Mouse (Mus musculus) hindbrain, postnatal 0 days (tissue): ENCODE measurements around the gene Ifrd2. TPM values are rescaled to one million over a fixed set of nuclear protein-coding genes. Genes with fewer than 3 reads are reported as not detected.

Experiments
- ATAC-seq: fragments of 200-750 bp; cut with Nextera tagmentation; 2 replicates; pipeline ENCODE4 v1.8.0; 2017; ENCODE audit warnings: mild to moderate bottlenecking, moderate TSS enrichment, moderate library complexity
- DNase-seq: peaks from one replicate; pipeline ENCODE4 v3.0.0-alpha.2; 2015; ENCODE audit warnings: low spot score
- H3K27ac ChIP-seq: fragments of 300-500 bp; sonication (generic); 2 replicates; pipeline ENCODE4 v1.5.1; 2014; ENCODE audit warnings: mild to moderate bottlenecking
- H3K27me3 ChIP-seq: fragments of 300-500 bp; sonication (generic); 2 replicates; pipeline ENCODE4 v1.6.1; 2014; ENCODE audit warnings: low read length, mixed read lengths; ENCODE audit not compliant: insufficient read depth
- H3K36me3 ChIP-seq: fragments of 300-500 bp; sonication (generic); 2 replicates; pipeline ENCODE4 v1.6.1; 2014; ENCODE audit warnings: low read length, mixed read lengths; ENCODE audit not compliant: insufficient read depth
- H3K4me1 ChIP-seq: fragments of 300-500 bp; sonication (generic); 2 replicates; pipeline ENCODE4 v1.6.1; 2014; ENCODE audit warnings: antibody characterized with exemption, low read length, mixed read lengths; ENCODE audit not compliant: insufficient read depth
- H3K4me2 ChIP-seq: fragments of 300-500 bp; sonication (generic); 2 replicates; pipeline ENCODE4 v1.6.1; 2014; ENCODE audit warnings: low read depth, mild to moderate bottlenecking, low read length, moderate library complexity, mixed read lengths
- H3K4me3 ChIP-seq: fragments of 300-500 bp; sonication (generic); 2 replicates; pipeline ENCODE4 v1.5.1; 2014; ENCODE audit warnings: low read length
- H3K9ac ChIP-seq: fragments of 300-500 bp; sonication (generic); replicated peaks from 2 replicates; pipeline ENCODE4 v1.6.1; 2014; ENCODE audit warnings: mild to moderate bottlenecking, low read length, moderate library complexity, mixed read lengths
- H3K9me3 ChIP-seq: fragments of 300-500 bp; sonication (generic); 2 replicates; pipeline ENCODE4 v1.6.1; 2016; ENCODE audit warnings: low read length, mixed read lengths
- CTCF ChIP-seq: IDR thresholded peaks from 2 replicates; pipeline ENCODE4 v1.5.1; 2016; ENCODE audit warnings: antibody characterized with exemption, control low read depth, low read depth
- WGBS: fragments of 180-500 bp; shearing (Covaris S2); extraction: QIAGEN DNeasy Blood & Tissue Kit; methylation state at CpG from one replicate; pipeline ENCODE4 v1.1.7; 2014; 5-methylcytosine and 5-hydroxymethylcytosine counted together
- polyA plus RNA-seq: library from polyadenylated mRNA; unstranded; fragments of >200 nt; fragmentation: Nextera tagmentation; extraction: Ambion mirVana; gene quantifications from 2 replicates; pipeline ENCODE4 v1.2.1, GENCODE M21; 2015
- total RNA-seq: library from RNA; depleted of rRNA; stranded (reverse); fragments of >200 nt; gene quantifications from 2 replicates; pipeline ENCODE4 v1.2.3, GENCODE M21; 2014

The Ifrd2 gene
- total and polyA plus RNA-seq, 2 experiments from 2014 or later = 7.6 to 9.3 TPM

- H3K4me3 ChIP-seq = no peak overlapping the region
- no peak for ATAC-seq
- H3K9me3 ChIP-seq = no peaks in the 10 kb centered on the region
- no peaks in the 10 kb centered on the region for H3K27me3 ChIP-seq
- H3K9ac ChIP-seq = no peak overlapping the region
- peaks cover 14% of the 10 kb centered on the region; the same call in 1 of the 2 replicates for H3K4me1 ChIP-seq
- WGBS = 89% methylated on average over 14 of the region's 14 CpGs
- TF ChIP-seq CTCF = no peak
- H3K4me2 ChIP-seq = no peak overlapping the region
- H3K27ac ChIP-seq = no peak overlapping the region
- no peak for DNase-seq
- peaks cover 8% of the 10 kb centered on the region; the same call in 1 of the 2 replicates for H3K36me3 ChIP-seq
These were observed 4.3 kb upstream of the Ifrd2 start for GRCm38 (mm10) chr9:107583174-107583573.

GRCm38 (mm10) chr9:107586504-107586903 is 938 bp upstream of the Ifrd2 start:
- Histone ChIP-seq H3K36me3 (peaks cover 24% of the 10 kb centered on the region), H3K27me3 (no peaks in the 10 kb centered on the region), H3K9ac (no peak overlapping the region), H3K4me3 (no peak overlapping the region), H3K4me2 (no peak overlapping the region), H3K27ac (no peak overlapping the region), H3K4me1 (peaks cover 9% of the 10 kb centered on the region; the same call in 1 of the 2 replicates), H3K9me3 (no peaks in the 10 kb centered on the region)
- DNase-seq (no peak), ATAC-seq (no peak)
- no peak for TF ChIP-seq CTCF
- WGBS = 89% methylated on average over 5 of the region's 5 CpGs

GRCm38 (mm10) chr9:107587833-107588639 is 594 bp downstream of the Ifrd2 start:
- no peak overlapping the region; the same call in 1 of the 2 replicates for H3K27ac ChIP-seq
- TF ChIP-seq CTCF = no peak

GRCm38 (mm10) chr9:107590058-107590772 is 2.8 kb downstream of the Ifrd2 start:
- peaks cover 9% of the 10 kb centered on the region; the same call in 1 of the 2 replicates for H3K4me1 ChIP-seq
- no peaks in the 10 kb centered on the region for H3K9me3 ChIP-seq
- no peak overlapping the region for H3K4me3 ChIP-seq

More at GRCm38 (mm10) chr9:107587833-107588639, 594 bp downstream of the Ifrd2 start:
- peak overlapping the region; percentile 91 for H3K4me2 ChIP-seq
- H3K9ac ChIP-seq = peak overlapping the region; percentile 49
- peak overlapping the region; percentile 64 for H3K4me3 ChIP-seq
- no peaks in the 10 kb centered on the region for H3K27me3 ChIP-seq
- peaks cover 25% of the 10 kb centered on the region for H3K36me3 ChIP-seq
- WGBS = 6% methylated on average over 33 of the region's 33 CpGs
- H3K4me1 ChIP-seq = peaks cover 9% of the 10 kb centered on the region; the same call in 1 of the 2 replicates
- DNase-seq (peak; percentile 63), ATAC-seq (no peak)
- H3K9me3 ChIP-seq = no peaks in the 10 kb centered on the region

GRCm38 (mm10) chr9:107590773-107591060 is 3.3 kb downstream of the Ifrd2 start:
- Histone ChIP-seq H3K4me1 (peaks cover 9% of the 10 kb centered on the region; the same call in 1 of the 2 replicates), H3K9ac (no peak overlapping the region), H3K36me3 (peaks cover 26% of the 10 kb centered on the region), H3K27me3 (no peaks in the 10 kb centered on the region), H3K9me3 (no peaks in the 10 kb centered on the region), H3K27ac (no peak overlapping the region), H3K4me2 (no peak overlapping the region), H3K4me3 (no peak overlapping the region)
- 98% methylated on average over 6 of the region's 6 CpGs for WGBS
- DNase-seq (no peak), ATAC-seq (no peak)
- TF ChIP-seq CTCF = no peak

More at GRCm38 (mm10) chr9:107590058-107590772, 2.8 kb downstream of the Ifrd2 start:
- TF ChIP-seq CTCF = no peak
- no peak for DNase-seq
- no peak overlapping the region for H3K27ac ChIP-seq
- no peak overlapping the region for H3K4me2 ChIP-seq
- no peak for ATAC-seq
- H3K9ac ChIP-seq = no peak overlapping the region
- 88% methylated on average over 25 of the region's 25 CpGs for WGBS
- peaks cover 26% of the 10 kb centered on the region for H3K36me3 ChIP-seq
- no peaks in the 10 kb centered on the region for H3K27me3 ChIP-seq

DNA sequence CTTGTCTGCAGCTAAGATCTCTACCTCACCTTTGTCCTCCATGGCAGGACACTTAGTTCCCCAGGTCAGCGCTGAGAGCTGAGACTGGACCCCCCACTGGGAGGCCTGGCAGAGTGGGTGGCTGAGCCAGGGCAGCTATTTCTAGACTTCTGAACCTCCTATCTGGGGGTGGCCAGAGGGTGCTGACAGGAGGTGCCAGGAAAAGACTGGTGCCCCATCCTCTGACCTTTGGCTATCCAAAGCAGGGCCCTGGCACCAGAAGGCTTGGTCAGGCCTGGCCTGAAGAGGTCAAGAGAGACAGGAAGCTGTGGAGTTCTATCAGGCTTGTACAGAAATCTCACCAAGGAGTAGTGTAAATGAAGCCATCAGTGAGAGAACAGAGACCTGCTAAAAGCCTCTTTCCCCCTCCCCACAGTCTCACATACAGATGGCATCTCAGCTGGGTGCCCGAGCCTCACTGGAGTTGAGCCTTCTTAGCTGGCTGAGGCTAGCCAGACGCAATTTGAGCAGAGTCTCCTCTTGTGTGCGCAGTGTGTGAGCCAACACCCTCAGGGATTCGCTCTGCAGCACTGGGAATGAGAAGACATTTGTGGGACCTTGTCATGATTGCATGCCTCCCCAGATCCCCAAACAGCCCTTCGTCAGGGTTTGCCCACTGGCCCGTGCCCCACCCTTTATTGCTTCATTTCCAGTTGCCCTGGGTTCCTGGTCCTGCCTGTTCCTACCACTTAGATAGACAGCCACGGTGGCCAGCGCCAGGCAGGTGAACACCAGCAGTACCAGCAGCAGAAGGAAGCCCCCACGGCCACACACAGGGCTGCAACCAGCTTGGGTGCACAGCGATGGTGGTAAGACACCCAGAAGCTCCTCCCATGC is 5.9 kb downstream of the Ifrd2 start:
- peaks cover 2% of the 10 kb centered on the region; the same call in 1 of the 2 replicates for H3K4me1 ChIP-seq
- H3K9ac ChIP-seq = no peak overlapping the region
- H3K27ac ChIP-seq = no peak overlapping the region
- 63% methylated on average over 11 of the region's 11 CpGs for WGBS
- ATAC-seq (peak; percentile 50), DNase-seq (peak; percentile 68)
- peaks cover 26% of the 10 kb centered on the region for H3K36me3 ChIP-seq
- no peak overlapping the region for H3K4me3 ChIP-seq
- no peaks in the 10 kb centered on the region for H3K27me3 ChIP-seq
- no peak overlapping the region for H3K4me2 ChIP-seq
- no peaks in the 10 kb centered on the region for H3K9me3 ChIP-seq
- no peak for TF ChIP-seq CTCF
